Mouse (Mus musculus) limb, embryonic 15.5 days (tissue): ENCODE results near the gene Hoxd10. TPM values are rescaled to one million over a fixed set of nuclear protein-coding genes. Genes with fewer than 3 reads are reported as not detected.
A peak's percentile ranks its signal among the peaks of the same experiment; 100 is the strongest.

Experiments used
- ATAC-seq: fragments of 200-750 bp; cut with Nextera tagmentation; 2 replicates; pipeline ENCODE4 v1.8.0; 2017; ENCODE audit warnings: low read depth, moderate TSS enrichment; ENCODE audit not compliant: insufficient number of reproducible peaks, low FRiP score, low TSS enrichment
- H3K27ac ChIP-seq: fragments of 300-500 bp; sonication (generic); 2 replicates; pipeline ENCODE4 v1.5.1; 2015; ENCODE audit warnings: moderate library complexity, mild to moderate bottlenecking, inconsistent platforms
- H3K27me3 ChIP-seq: fragments of 300-500 bp; sonication (generic); 2 replicates; pipeline ENCODE4 v1.6.1; 2015; ENCODE audit warnings: inconsistent platforms
- H3K36me3 ChIP-seq: fragments of 300-500 bp; sonication (generic); 2 replicates; pipeline ENCODE4 v1.6.1; 2015; ENCODE audit warnings: inconsistent platforms
- H3K4me1 ChIP-seq: fragments of 300-500 bp; sonication (generic); 2 replicates; pipeline ENCODE4 v1.6.1; 2015; ENCODE audit warnings: inconsistent platforms
- H3K4me2 ChIP-seq: fragments of 300-500 bp; sonication (generic); 2 replicates; pipeline ENCODE4 v1.6.1; 2015; ENCODE audit warnings: mild to moderate bottlenecking, inconsistent platforms
- H3K4me3 ChIP-seq: fragments of 300-500 bp; sonication (generic); 2 replicates; pipeline ENCODE4 v1.5.1; 2015; ENCODE audit warnings: mild to moderate bottlenecking, inconsistent platforms
- H3K9ac ChIP-seq: fragments of 300-500 bp; sonication (generic); 2 replicates; pipeline ENCODE4 v1.6.1; 2015; ENCODE audit warnings: inconsistent platforms
- H3K9me3 ChIP-seq: fragments of 300-500 bp; sonication (generic); 2 replicates; pipeline ENCODE4 v1.6.1; 2016; ENCODE audit warnings: inconsistent platforms
- WGBS: fragments of 180-500 bp; shearing (Covaris S2); methylation state at CpG from one replicate; pipeline ENCODE4 v1.1.7; 2015; 5-methylcytosine and 5-hydroxymethylcytosine counted together
- polyA plus RNA-seq: library from polyadenylated mRNA; unstranded; fragments of >200 nt; fragmentation: Nextera tagmentation; extraction: Ambion mirVana; gene quantifications from 2 replicates; pipeline ENCODE4 v1.2.1, GENCODE M21; 2015

Hoxd10 gene
- polyA plus RNA-seq, 1 experiment from 2014 or later, result 14.5 TPM

- 15% methylated on average over 5 of the region's 5 CpGs for WGBS
- Histone ChIP-seq H3K4me3 (no peak overlapping the region), H3K9ac (no peak overlapping the region)
These were observed 18.0 kb downstream of the Hoxd10 start for GRCm38 (mm10) chr2:74709465-74710419.

GRCm38 (mm10) chr2:74710929-74711543, 19.3 kb downstream of the Hoxd10 start:
- H3K27ac ChIP-seq, result no peak overlapping the region
- peaks cover 96% of the 10 kb centered on the region for H3K27me3 ChIP-seq
- no peaks in the 10 kb centered on the region for H3K9me3 ChIP-seq
- H3K9ac ChIP-seq, result no peak overlapping the region
- peak overlapping the region; percentile 45 for H3K4me3 ChIP-seq
- WGBS, result 2% methylated on average over 16 of the region's 16 CpGs
- no peaks in the 10 kb centered on the region for H3K36me3 ChIP-seq
- peaks cover 23% of the 10 kb centered on the region for H3K4me1 ChIP-seq
- no peak for ATAC-seq
- peak overlapping the region; percentile 72 for H3K4me2 ChIP-seq

More at GRCm38 (mm10) chr2:74709465-74710419, 18.0 kb downstream of the Hoxd10 start:
- H3K27me3 ChIP-seq, result peaks cover 96% of the 10 kb centered on the region
- H3K9me3 ChIP-seq, result no peaks in the 10 kb centered on the region
- no peak overlapping the region for H3K27ac ChIP-seq
- no peak for ATAC-seq
- no peak overlapping the region for H3K4me2 ChIP-seq
- no peaks in the 10 kb centered on the region for H3K36me3 ChIP-seq
- peaks cover 25% of the 10 kb centered on the region for H3K4me1 ChIP-seq

GRCm38 (mm10) chr2:74711721-74712621, 20.2 kb downstream of the Hoxd10 start, which contains the start of the genes Hoxd3 and Hoxd4:
Gene Hoxd3, plus strand, starts transcription at chr2:74711927.
Gene Hoxd4, plus strand, starts transcription at chr2:74711929.
- no peak for ATAC-seq
- Histone ChIP-seq H3K27ac (peak within 1 kb of the TSS; percentile 63), H3K4me1 (peaks cover 25% of the 10 kb centered on the region)

GRCm38 (mm10) chr2:74713239-74714150, 21.8 kb downstream of the Hoxd10 start:
- H3K4me1 ChIP-seq, result peaks cover 25% of the 10 kb centered on the region
- no peaks in the 10 kb centered on the region for H3K9me3 ChIP-seq
- WGBS, result 11% methylated on average over 19 of the region's 19 CpGs
- H3K4me3 ChIP-seq, result no peak overlapping the region
- peaks cover 97% of the 10 kb centered on the region for H3K27me3 ChIP-seq
- H3K4me2 ChIP-seq, result peak overlapping the region; percentile 19; the same call in 1 of the 2 replicates
- no peak for ATAC-seq
- H3K9ac ChIP-seq, result no peak overlapping the region
- no peaks in the 10 kb centered on the region for H3K36me3 ChIP-seq
- H3K27ac ChIP-seq, result no peak overlapping the region

More at GRCm38 (mm10) chr2:74711721-74712621, 20.2 kb downstream of the Hoxd10 start, which contains the start of the genes Hoxd3 and Hoxd4:
- H3K9me3 ChIP-seq, result no peaks in the 10 kb centered on the region
- H3K27me3 ChIP-seq, result peaks cover 96% of the 10 kb centered on the region
- peak within 1 kb of the TSS; percentile 50 for H3K9ac ChIP-seq
- WGBS, result under 1% methylated on average over 65 of the region's 65 CpGs
- no peaks in the 10 kb centered on the region for H3K36me3 ChIP-seq
- peak within 1 kb of the TSS; percentile 72 for H3K4me2 ChIP-seq
- H3K4me3 ChIP-seq, result peak within 1 kb of the TSS; percentile 45

- 11% methylated on average over 18 of the region's 18 CpGs for WGBS
- Histone ChIP-seq H3K4me2 (peak overlapping the region; percentile 19), H3K9me3 (no peaks in the 10 kb centered on the region), H3K9ac (no peak overlapping the region), H3K4me3 (peak overlapping the region; percentile 4; the same call in 1 of the 2 replicates), H3K4me1 (peaks cover 25% of the 10 kb centered on the region), H3K27me3 (peaks cover 97% of the 10 kb centered on the region), H3K36me3 (no peaks in the 10 kb centered on the region), H3K27ac (peak overlapping the region; percentile 38; the same call in 1 of the 2 replicates)
- ATAC-seq, result no peak
These were observed 22.5 kb downstream of the Hoxd10 start for GRCm38 (mm10) chr2:74714156-74714789.

GRCm38 (mm10) chr2:74714881-74715280, 23.2 kb downstream of the Hoxd10 start:
- Histone ChIP-seq H3K4me3 (0 out of 2 replicates have a peak overlapping the region, but pooled peaks have one; percentile 4), H3K27ac (no peak overlapping the region), H3K36me3 (no peaks in the 10 kb centered on the region), H3K4me2 (peak overlapping the region; percentile 19; the same call in 1 of the 2 replicates), H3K4me1 (peaks cover 25% of the 10 kb centered on the region), H3K9me3 (no peaks in the 10 kb centered on the region), H3K9ac (no peak overlapping the region), H3K27me3 (peaks cover 97% of the 10 kb centered on the region)
- ATAC-seq, result no peak
- 7% methylated on average over 14 of the region's 14 CpGs for WGBS

GRCm38 (mm10) chr2:74715504-74716241, 23.9 kb downstream of the Hoxd10 start:
- Histone ChIP-seq H3K4me1 (peaks cover 25% of the 10 kb centered on the region), H3K9me3 (no peaks in the 10 kb centered on the region), H3K36me3 (no peaks in the 10 kb centered on the region), H3K4me3 (peak overlapping the region; percentile 29), H3K27ac (no peak overlapping the region), H3K9ac (no peak overlapping the region), H3K27me3 (peaks cover 97% of the 10 kb centered on the region), H3K4me2 (peak overlapping the region; percentile 49)
- peak; percentile 76 for ATAC-seq
- 5% methylated on average over 26 of the region's 26 CpGs for WGBS

GRCm38 (mm10) chr2:74720384-74720783, 28.7 kb downstream of the Hoxd10 start:
- no peak overlapping the region for H3K9ac ChIP-seq
- peaks cover 99% of the 10 kb centered on the region for H3K27me3 ChIP-seq
- peaks cover 12% of the 10 kb centered on the region; the same call in 1 of the 2 replicates for H3K4me1 ChIP-seq
- H3K4me3 ChIP-seq, result no peak overlapping the region
- H3K36me3 ChIP-seq, result no peaks in the 10 kb centered on the region
- 35% methylated on average over 2 of the region's 2 CpGs for WGBS
- H3K4me2 ChIP-seq, result no peak overlapping the region
- no peaks in the 10 kb centered on the region for H3K9me3 ChIP-seq
- no peak overlapping the region for H3K27ac ChIP-seq
- no peak for ATAC-seq

- no peak for ATAC-seq
- no peaks in the 10 kb centered on the region for H3K9me3 ChIP-seq
- no peak overlapping the region for H3K4me2 ChIP-seq
- no peaks in the 10 kb centered on the region for H3K36me3 ChIP-seq
- H3K4me3 ChIP-seq, result no peak overlapping the region
- 19% methylated on average over 5 of the region's 5 CpGs for WGBS
- no peak overlapping the region for H3K27ac ChIP-seq
- H3K4me1 ChIP-seq, result peaks cover 6% of the 10 kb centered on the region; the same call in 1 of the 2 replicates
- H3K9ac ChIP-seq, result no peak overlapping the region
- H3K27me3 ChIP-seq, result peaks cover 99% of the 10 kb centered on the region
These were observed 29.3 kb downstream of the Hoxd10 start for GRCm38 (mm10) chr2:74720955-74721491.
